Mouse (Mus musculus): ENCODE results near the gene Sytl1. TPM values are rescaled to one million over a fixed set of nuclear protein-coding genes. Genes with fewer than 3 reads are reported as not detected.
A peak's percentile ranks its signal among the peaks of the same experiment; 100 is the strongest.

Sytl1 gene
- polyA plus RNA-seq (2012; rRNA removed), result 15.2 and 15.6 TPM in 2 replicates

GRCm38 (mm10) chr4:133262882-133263281 is at the start of gene Sytl1:
Gene Sytl1 (minus strand): TSS chr4:133263113.
- DNase-seq (ENCODE audit: low read depth), result no peak

- no peak for DNase-seq (ENCODE audit: low read depth)
Measured at GRCm38 (mm10) chr4:133309948-133310347, 47.0 kb upstream of the Sytl1 start.

- no peak for DNase-seq (ENCODE audit: low read depth)
Measured at GRCm38 (mm10) chr4:133307331-133307730, 44.4 kb upstream of the Sytl1 start.

- no peak for DNase-seq (ENCODE audit: low read depth)
Measured at GRCm38 (mm10) chr4:133305825-133306224, 42.9 kb upstream of the Sytl1 start.

- no peak for DNase-seq (ENCODE audit: low read depth)
Measured at GRCm38 (mm10) chr4:133304770-133305169, 41.9 kb upstream of the Sytl1 start.

- no peak for DNase-seq (ENCODE audit: low read depth)
Measured at GRCm38 (mm10) chr4:133302668-133303067, 39.8 kb upstream of the Sytl1 start.

- DNase-seq (ENCODE audit: low read depth), result no peak
Measured at GRCm38 (mm10) chr4:133301802-133302201, 38.9 kb upstream of the Sytl1 start.

- DNase-seq (ENCODE audit: low read depth), result no peak
Measured at GRCm38 (mm10) chr4:133300421-133300820, 37.5 kb upstream of the Sytl1 start.

GRCm38 (mm10) chr4:133299701-133300100 is 36.8 kb upstream of the Sytl1 start:
- DNase-seq (ENCODE audit: low read depth), result no peak

- DNase-seq (ENCODE audit: low read depth), result peak; percentile 78
Measured at GRCm38 (mm10) chr4:133298516-133299365, 35.8 kb upstream of the Sytl1 start.

- no peak for DNase-seq (ENCODE audit: low read depth)
Measured at GRCm38 (mm10) chr4:133297801-133298238, 34.9 kb upstream of the Sytl1 start.

- DNase-seq (ENCODE audit: low read depth), result no peak
Measured at GRCm38 (mm10) chr4:133297360-133297759, 34.4 kb upstream of the Sytl1 start.

- no peak for DNase-seq (ENCODE audit: low read depth)
Measured at GRCm38 (mm10) chr4:133294084-133294483, 31.2 kb upstream of the Sytl1 start.

- DNase-seq (ENCODE audit: low read depth), result no peak
Measured at GRCm38 (mm10) chr4:133292901-133293843, 30.3 kb upstream of the Sytl1 start.

GRCm38 (mm10) chr4:133292405-133292804 is 29.5 kb upstream of the Sytl1 start:
- no peak for DNase-seq (ENCODE audit: low read depth)

GRCm38 (mm10) chr4:133291255-133291654 is 28.3 kb upstream of the Sytl1 start:
- no peak for DNase-seq (ENCODE audit: low read depth)

- no peak for DNase-seq (ENCODE audit: low read depth)
Measured at GRCm38 (mm10) chr4:133286476-133287077, 23.7 kb upstream of the Sytl1 start.

- DNase-seq (ENCODE audit: low read depth), result no peak
Measured at GRCm38 (mm10) chr4:133285950-133286349, 23.0 kb upstream of the Sytl1 start.

- no peak for DNase-seq (ENCODE audit: low read depth)
Measured at GRCm38 (mm10) chr4:133285299-133285698, 22.4 kb upstream of the Sytl1 start.

- no peak for DNase-seq (ENCODE audit: low read depth)
Measured at GRCm38 (mm10) chr4:133282656-133283055, 19.7 kb upstream of the Sytl1 start.

GRCm38 (mm10) chr4:133281951-133282481 is 19.1 kb upstream of the Sytl1 start:
- no peak for DNase-seq (ENCODE audit: low read depth)

GRCm38 (mm10) chr4:133281513-133281912 is 18.6 kb upstream of the Sytl1 start:
- DNase-seq (ENCODE audit: low read depth), result no peak
